Mouse (Mus musculus) G1E (cell line): ENCODE data around the gene Zfp697.
"Not testable (repeated sequence)": the region's sequence is repeated elsewhere in the genome, so short reads cannot be mapped to it uniquely, and the experiment has no call there.

Experiments
- CTCF ChIP-seq: IDR thresholded peaks from 2 replicates; pipeline ENCODE4 v1.5.1; 2012; ENCODE audit warnings: low read depth, low read length, inconsistent platforms, mixed read lengths
- TAL1 ChIP-seq: conservative IDR thresholded peaks from 2 replicates; pipeline ENCODE4 v1.6.1; 2012; ENCODE audit warnings: low read depth, low read length, inconsistent platforms, mixed read lengths

- TF ChIP-seq CTCF, TAL1: not testable (repeated sequence)
Measured at GRCm38 (mm10) chr3:98524552-98524951, 142.3 kb downstream of the Zfp697 start.
